Mouse (Mus musculus) hindbrain, embryonic 11.5 days (tissue): ENCODE measurements around the gene Dbx2. TPM values are rescaled to one million over a fixed set of nuclear protein-coding genes. Genes with fewer than 3 reads are reported as not detected.

Source experiments
- ATAC-seq: fragments of 200-750 bp; cut with Nextera tagmentation; 2 replicates; pipeline ENCODE4 v1.8.0; 2017; ENCODE audit warnings: mild to moderate bottlenecking, moderate TSS enrichment, moderate library complexity; ENCODE audit not compliant: low FRiP score
- DNase-seq: peaks from one replicate; pipeline ENCODE4 v3.0.0-alpha.2; 2015; ENCODE audit warnings: low spot score
- H3K27ac ChIP-seq: fragments of 300-500 bp; sonication (generic); 2 replicates; pipeline ENCODE4 v1.5.1; 2014; ENCODE audit warnings: mild to moderate bottlenecking, low read depth, low read length
- H3K27me3 ChIP-seq: fragments of 300-500 bp; sonication (generic); 2 replicates; pipeline ENCODE4 v1.6.1; 2014; ENCODE audit warnings: mild to moderate bottlenecking, low read length, moderate library complexity, mixed read lengths; ENCODE audit not compliant: control insufficient read depth, insufficient read depth
- H3K36me3 ChIP-seq: fragments of 300-500 bp; sonication (generic); 2 replicates; pipeline ENCODE4 v1.6.1; 2014; ENCODE audit warnings: mild to moderate bottlenecking, low read length, moderate library complexity, mixed read lengths; ENCODE audit not compliant: control insufficient read depth, insufficient read depth
- H3K4me1 ChIP-seq: fragments of 300-500 bp; sonication (generic); replicated peaks from 2 replicates; pipeline ENCODE4 v1.6.1; 2014; ENCODE audit warnings: low read length, mixed read lengths; ENCODE audit not compliant: control insufficient read depth, insufficient read depth
- H3K4me2 ChIP-seq: fragments of 300-500 bp; sonication (generic); replicated peaks from 2 replicates; pipeline ENCODE4 v1.6.1; 2014; ENCODE audit warnings: mild to moderate bottlenecking, low read depth, low read length
- H3K4me3 ChIP-seq: fragments of 300-500 bp; sonication (generic); 2 replicates; pipeline ENCODE4 v1.5.1; 2014; ENCODE audit warnings: low read depth, low read length
- H3K9ac ChIP-seq: fragments of 300-500 bp; sonication (generic); 2 replicates; pipeline ENCODE4 v1.6.1; 2014; ENCODE audit warnings: low read depth, low read length
- H3K9me3 ChIP-seq: fragments of 300-500 bp; sonication (generic); 2 replicates; pipeline ENCODE4 v1.6.1; 2016; ENCODE audit warnings: low read length; ENCODE audit not compliant: control insufficient read depth
- WGBS: fragments of 180-500 bp; shearing (Covaris S2); extraction: QIAGEN DNeasy Blood & Tissue Kit; methylation state at CpG from one replicate; pipeline ENCODE4 v1.1.7; 2014; 5-methylcytosine and 5-hydroxymethylcytosine counted together
- polyA plus RNA-seq: library from polyadenylated mRNA; unstranded; fragments of >200 nt; fragmentation: Nextera tagmentation; extraction: Ambion mirVana; gene quantifications from 2 replicates; pipeline ENCODE4 v1.2.1, GENCODE M21; 2014

Gene Dbx2
- polyA plus RNA-seq, 1 experiment from 2014 or later, result 7.1 TPM

DNA sequence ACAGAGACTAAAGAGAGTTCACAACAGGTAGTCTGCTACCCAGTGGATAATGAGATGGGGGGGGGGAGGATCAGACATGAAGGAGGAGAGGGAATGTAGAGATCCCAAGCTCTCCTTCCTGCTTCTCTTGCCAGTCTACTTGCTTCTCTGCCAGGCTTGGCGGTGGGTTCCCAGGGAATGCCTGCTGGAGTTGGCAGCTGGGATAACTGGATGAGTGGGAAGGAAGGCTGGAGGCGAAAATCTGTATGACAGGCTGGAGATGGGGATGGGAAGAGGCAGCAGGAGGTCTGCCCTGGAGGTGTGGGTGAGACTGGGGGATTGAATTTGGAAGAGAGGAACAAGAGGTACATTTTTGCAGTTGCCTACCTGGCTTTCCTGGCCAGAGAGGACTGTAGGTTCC lies 19.4 kb upstream of the Dbx2 start:
- Histone ChIP-seq H3K27me3 (no peaks in the 10 kb centered on the region), H3K27ac (no peak overlapping the region), H3K9me3 (no peaks in the 10 kb centered on the region), H3K4me2 (no peak overlapping the region), H3K4me3 (no peak overlapping the region), H3K4me1 (no peaks in the 10 kb centered on the region), H3K9ac (no peak overlapping the region), H3K36me3 (no peaks in the 10 kb centered on the region)
- DNase-seq (no peak), ATAC-seq (no peak)
- WGBS, result 91% methylated on average over 2 of the region's 2 CpGs

DNA sequence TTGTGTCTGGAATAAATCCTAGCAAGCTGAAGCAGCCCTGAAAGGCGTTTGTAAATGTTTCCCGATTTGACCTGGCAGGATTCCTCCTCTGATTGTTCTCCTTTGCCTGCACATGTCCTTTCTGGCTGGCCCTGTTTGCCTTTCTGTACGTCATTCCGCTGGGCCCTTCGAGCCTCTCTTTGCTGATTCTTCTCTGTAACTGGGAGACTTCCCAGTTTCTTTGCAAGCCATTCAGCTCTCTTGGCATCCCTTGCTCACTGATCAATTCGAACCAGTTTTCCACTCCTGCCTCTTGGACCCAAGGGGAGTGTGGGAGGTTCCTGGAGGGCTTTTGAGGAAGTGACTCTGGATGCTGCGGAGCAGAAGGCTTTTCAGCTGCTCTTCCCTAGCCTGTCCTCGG lies 11.4 kb upstream of the Dbx2 start:
- no peak for ATAC-seq
- no peak overlapping the region for H3K4me3 ChIP-seq
- no peak overlapping the region for H3K4me2 ChIP-seq
- H3K27ac ChIP-seq, result no peak overlapping the region
- no peaks in the 10 kb centered on the region for H3K4me1 ChIP-seq
- no peaks in the 10 kb centered on the region for H3K36me3 ChIP-seq
- H3K9ac ChIP-seq, result no peak overlapping the region
- no peaks in the 10 kb centered on the region for H3K9me3 ChIP-seq
- DNase-seq, result no peak
- H3K27me3 ChIP-seq, result no peaks in the 10 kb centered on the region
- 24% methylated on average over 8 of the region's 8 CpGs for WGBS

DNA sequence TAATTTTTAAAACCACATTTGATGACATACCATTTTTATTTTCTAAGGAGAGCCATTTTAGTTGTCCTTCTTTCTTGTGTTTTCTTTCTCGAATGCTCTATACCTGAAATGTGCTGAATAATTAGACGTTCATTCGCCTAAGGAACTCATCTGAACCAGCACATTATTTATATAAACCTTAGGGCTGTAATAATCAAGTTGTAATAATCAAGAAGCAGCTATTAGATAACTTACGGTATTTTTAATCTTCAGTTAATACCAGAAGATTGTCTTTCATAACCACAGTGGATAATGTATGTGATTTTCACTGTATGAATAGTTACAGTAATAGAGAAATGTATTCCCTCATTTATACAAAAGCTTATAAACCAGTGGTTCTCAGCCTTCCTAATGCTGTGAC lies 9.2 kb upstream of the Dbx2 start:
- Histone ChIP-seq H3K27me3 (no peaks in the 10 kb centered on the region), H3K9me3 (no peaks in the 10 kb centered on the region), H3K4me2 (no peak overlapping the region), H3K9ac (no peak overlapping the region), H3K4me3 (no peak overlapping the region), H3K4me1 (no peaks in the 10 kb centered on the region), H3K27ac (no peak overlapping the region), H3K36me3 (no peaks in the 10 kb centered on the region)
- ATAC-seq (no peak), DNase-seq (no peak)
- WGBS, result 95% methylated on average over 4 of the region's 4 CpGs

DNA sequence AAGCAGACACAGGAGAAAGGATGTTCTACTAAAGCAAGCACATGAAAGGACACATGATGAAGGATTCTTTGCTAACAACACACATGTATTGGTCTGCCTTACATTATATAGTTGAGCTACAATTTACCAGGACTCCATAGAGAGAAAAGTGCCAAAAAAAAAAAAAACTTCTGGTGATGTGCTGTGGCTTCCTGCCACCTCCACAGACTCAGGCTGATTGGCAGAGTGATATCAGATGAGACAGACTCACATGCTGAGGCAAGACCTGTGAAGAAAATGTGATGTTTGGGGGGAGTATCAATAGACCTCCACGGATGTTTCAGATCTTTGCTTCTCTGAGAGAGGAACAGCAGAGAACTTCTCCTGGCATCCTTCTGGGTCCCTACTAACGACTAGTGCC lies 6.0 kb upstream of the Dbx2 start:
- H3K9me3 ChIP-seq, result no peaks in the 10 kb centered on the region
- H3K27ac ChIP-seq, result no peak overlapping the region
- no peak for DNase-seq
- H3K27me3 ChIP-seq, result peaks cover under 1% of the 10 kb centered on the region; the same call in 1 of the 2 replicates
- no peak overlapping the region for H3K9ac ChIP-seq
- no peaks in the 10 kb centered on the region for H3K4me1 ChIP-seq
- H3K36me3 ChIP-seq, result no peaks in the 10 kb centered on the region
- no peak overlapping the region for H3K4me2 ChIP-seq
- ATAC-seq, result no peak
- H3K4me3 ChIP-seq, result no peak overlapping the region
- WGBS, result 85% methylated on average over 2 of the region's 2 CpGs

GRCm38 (mm10) chr15:95660368-95660767 lies 4.6 kb upstream of the Dbx2 start:
- ATAC-seq (no peak), DNase-seq (no peak)
- H3K4me3 ChIP-seq, result no peak overlapping the region
- no peak overlapping the region for H3K9ac ChIP-seq
- no peaks in the 10 kb centered on the region for H3K9me3 ChIP-seq
- no peak overlapping the region for H3K4me2 ChIP-seq
- H3K36me3 ChIP-seq, result no peaks in the 10 kb centered on the region
- no peaks in the 10 kb centered on the region for H3K4me1 ChIP-seq
- H3K27ac ChIP-seq, result no peak overlapping the region
- H3K27me3 ChIP-seq, result peaks cover 8% of the 10 kb centered on the region; the same call in 1 of the 2 replicates
- WGBS, result 88% methylated on average over 5 of the region's 5 CpGs

- under 1% methylated on average over 49 of the region's 49 CpGs for WGBS
- Histone ChIP-seq H3K27ac (no peak overlapping the region), H3K27me3 (peaks cover 60% of the 10 kb centered on the region), H3K4me3 (peak overlapping the region; percentile 42), H3K4me1 (0 out of 2 replicates have a peak, but pooled peaks cover 2% of the 10 kb centered on the region), H3K36me3 (no peaks in the 10 kb centered on the region), H3K9me3 (no peaks in the 10 kb centered on the region), H3K9ac (no peak overlapping the region; the same call in 1 of the 2 replicates), H3K4me2 (peak overlapping the region; percentile 72)
- peak; percentile 64 for DNase-seq
- peak; percentile 51 for ATAC-seq
These were observed 1.4 kb downstream of the Dbx2 start for GRCm38 (mm10) chr15:95654211-95654897.

- Histone ChIP-seq H3K4me2 (peak overlapping the region; percentile 72), H3K4me3 (peak overlapping the region; percentile 42), H3K27ac (no peak overlapping the region), H3K27me3 (peaks cover 66% of the 10 kb centered on the region), H3K9me3 (no peaks in the 10 kb centered on the region), H3K9ac (no peak overlapping the region), H3K36me3 (no peaks in the 10 kb centered on the region), H3K4me1 (0 out of 2 replicates have a peak, but pooled peaks cover 2% of the 10 kb centered on the region)
- peak; percentile 52 for DNase-seq
- WGBS, result 2% methylated on average over 6 of the region's 6 CpGs
- ATAC-seq, result peak; percentile 22; the same call in 1 of the 2 replicates
These were observed 1.9 kb downstream of the Dbx2 start for GRCm38 (mm10) chr15:95653812-95654210.

GRCm38 (mm10) chr15:95652898-95653707 lies 2.7 kb downstream of the Dbx2 start:
- H3K9ac ChIP-seq, result no peak overlapping the region
- H3K36me3 ChIP-seq, result no peaks in the 10 kb centered on the region
- H3K27me3 ChIP-seq, result peaks cover 66% of the 10 kb centered on the region
- WGBS, result under 1% methylated on average over 23 of the region's 23 CpGs
- ATAC-seq (no peak), DNase-seq (peak; percentile 55)
- 0 out of 2 replicates have a peak, but pooled peaks cover 2% of the 10 kb centered on the region for H3K4me1 ChIP-seq
- H3K4me3 ChIP-seq, result peak overlapping the region; percentile 42; the same call in 1 of the 2 replicates
- H3K27ac ChIP-seq, result no peak overlapping the region
- H3K4me2 ChIP-seq, result no peak overlapping the region
- H3K9me3 ChIP-seq, result no peaks in the 10 kb centered on the region
